Mouse (Mus musculus) megakaryocyte, embryonic 14.5 days (primary cell): ENCODE data around the gene Rnf24.

ENCODE experiments used
- FLI1 ChIP-seq: IDR thresholded peaks from 2 replicates; pipeline ENCODE4 v1.6.1; 2012; ENCODE audit warnings: low read length, inconsistent platforms, mixed read lengths
- GATA1 ChIP-seq: IDR thresholded peaks from 3 replicates; pipeline ENCODE4 v1.6.1; 2012; ENCODE audit warnings: mixed read lengths, low read length, inconsistent platforms, borderline replicate concordance

DNA sequence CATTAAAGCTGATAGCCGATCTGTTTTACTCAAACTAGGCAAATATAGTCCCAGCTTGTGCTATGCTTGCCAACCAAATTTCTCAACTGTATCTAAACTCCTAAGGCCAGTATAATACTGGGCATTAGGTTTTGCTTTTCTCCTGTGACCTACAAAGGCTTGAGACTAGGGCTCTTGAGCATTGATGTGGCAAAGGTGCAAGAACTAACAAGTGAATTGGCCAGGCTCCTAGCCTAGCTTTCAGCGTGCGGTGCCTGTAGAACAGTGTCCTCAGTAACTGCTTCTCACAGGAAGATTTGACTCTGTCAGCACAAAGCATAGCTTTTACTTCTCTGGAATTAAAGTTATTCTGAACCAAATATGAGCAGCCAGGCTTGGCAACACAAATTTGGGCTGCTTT lies 77.2 kb downstream of the Rnf24 start:
- TF ChIP-seq FLI1 (no peak), GATA1 (no peak)
